Mouse (Mus musculus) neural tube, embryonic 13.5 days (tissue): ENCODE data around the gene Tef. TPM values are rescaled to one million over a fixed set of nuclear protein-coding genes. Genes with fewer than 3 reads are reported as not detected.

Experiments
- ATAC-seq: fragments of 200-750 bp; cut with Nextera tagmentation; 2 replicates; pipeline ENCODE4 v1.8.0; 2017; ENCODE audit warnings: low read depth, mild to moderate bottlenecking, moderate TSS enrichment, moderate library complexity
- H3K27ac ChIP-seq: fragments of 300-500 bp; sonication (generic); replicated peaks from 2 replicates; pipeline ENCODE4 v1.5.1; 2015; ENCODE audit warnings: moderate library complexity, mild to moderate bottlenecking, inconsistent platforms
- H3K27me3 ChIP-seq: fragments of 300-500 bp; sonication (generic); 2 replicates; pipeline ENCODE4 v1.6.1; 2015; ENCODE audit warnings: mild to moderate bottlenecking, inconsistent platforms
- H3K36me3 ChIP-seq: fragments of 300-500 bp; sonication (generic); 2 replicates; pipeline ENCODE4 v1.6.1; 2015; ENCODE audit warnings: mild to moderate bottlenecking, inconsistent platforms
- H3K4me1 ChIP-seq: fragments of 300-500 bp; sonication (generic); replicated peaks from 2 replicates; pipeline ENCODE4 v1.6.1; 2015; ENCODE audit warnings: inconsistent platforms
- H3K4me2 ChIP-seq: fragments of 300-500 bp; sonication (generic); 2 replicates; pipeline ENCODE4 v1.6.1; 2015; ENCODE audit warnings: inconsistent platforms, mild to moderate bottlenecking, moderate library complexity
- H3K4me3 ChIP-seq: fragments of 300-500 bp; sonication (generic); 2 replicates; pipeline ENCODE4 v1.5.1; 2015; ENCODE audit warnings: mild to moderate bottlenecking, inconsistent platforms
- H3K9ac ChIP-seq: fragments of 300-500 bp; sonication (generic); 2 replicates; pipeline ENCODE4 v1.6.1; 2015; ENCODE audit warnings: moderate library complexity, mild to moderate bottlenecking, inconsistent platforms
- H3K9me3 ChIP-seq: fragments of 300-500 bp; sonication (generic); 2 replicates; pipeline ENCODE4 v1.6.1; 2016; ENCODE audit warnings: inconsistent platforms
- WGBS: fragments of 180-500 bp; shearing (Covaris S2); methylation state at CpG from one replicate; pipeline ENCODE4 v1.1.7; 2015; 5-methylcytosine and 5-hydroxymethylcytosine counted together
- polyA plus RNA-seq: library from polyadenylated mRNA; unstranded; fragments of >200 nt; fragmentation: Nextera tagmentation; extraction: Ambion mirVana; gene quantifications from 2 replicates; pipeline ENCODE4 v1.2.1, GENCODE M21; 2015

The Tef gene
- polyA plus RNA-seq, 1 experiment from 2014 or later = 20.6 TPM

DNA sequence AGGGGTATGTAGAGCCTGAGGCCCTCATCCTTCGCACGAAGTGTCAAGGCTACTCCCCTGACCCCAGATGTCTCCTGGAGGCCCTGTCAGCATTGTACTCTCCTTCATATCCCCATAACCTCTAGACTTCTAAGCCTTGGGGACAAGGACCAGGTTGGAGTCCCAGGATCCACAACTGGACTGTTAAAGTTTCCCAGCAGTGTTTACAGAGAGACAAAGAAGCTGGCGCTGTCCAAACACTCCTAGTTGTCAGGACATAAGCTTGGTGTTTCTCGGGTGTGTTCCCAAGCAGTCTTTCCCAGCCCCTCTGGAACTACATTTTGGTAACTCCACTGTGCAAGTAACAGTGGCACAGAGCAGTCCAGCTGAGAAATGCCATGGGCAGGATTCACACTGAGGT is 31.3 kb downstream of the Tef start:
- Histone ChIP-seq H3K4me3 (no peak overlapping the region), H3K27ac (no peak overlapping the region), H3K36me3 (peaks cover 2% of the 10 kb centered on the region; the same call in 1 of the 2 replicates), H3K9me3 (no peaks in the 10 kb centered on the region), H3K4me1 (peaks cover 28% of the 10 kb centered on the region), H3K4me2 (no peak overlapping the region), H3K9ac (no peak overlapping the region), H3K27me3 (peaks cover 18% of the 10 kb centered on the region)
- whole genome bisulfite sequencing = 82% methylated on average over 4 of the region's 4 CpGs
- no peak for ATAC-seq

GRCm38 (mm10) chr15:81834171-81834841 is 32.1 kb downstream of the Tef start:
- H3K27ac ChIP-seq = no peak overlapping the region
- H3K4me3 ChIP-seq = no peak overlapping the region
- WGBS = 62% methylated on average over 3 of the region's 3 CpGs
- H3K36me3 ChIP-seq = no peaks in the 10 kb centered on the region
- H3K9ac ChIP-seq = 0 out of 2 replicates have a peak overlapping the region, but pooled peaks have one; percentile 2
- peaks cover 18% of the 10 kb centered on the region for H3K27me3 ChIP-seq
- H3K4me1 ChIP-seq = peaks cover 28% of the 10 kb centered on the region
- no peak overlapping the region for H3K4me2 ChIP-seq
- ATAC-seq = no peak
- H3K9me3 ChIP-seq = no peaks in the 10 kb centered on the region

GRCm38 (mm10) chr15:81835007-81835880 is 33.0 kb downstream of the Tef start:
- Histone ChIP-seq H3K4me1 (peaks cover 33% of the 10 kb centered on the region), H3K27me3 (peaks cover 18% of the 10 kb centered on the region), H3K4me2 (peak overlapping the region; percentile 52; the same call in 1 of the 2 replicates), H3K9me3 (no peaks in the 10 kb centered on the region), H3K36me3 (no peaks in the 10 kb centered on the region), H3K4me3 (no peak overlapping the region), H3K9ac (no peak overlapping the region), H3K27ac (no peak overlapping the region)
- no peak for ATAC-seq
- WGBS = 66% methylated on average over 10 of the region's 10 CpGs

GRCm38 (mm10) chr15:81836124-81836821 is 34.1 kb downstream of the Tef start:
- 0 out of 2 replicates have a peak, but pooled peaks have one; percentile 29 for ATAC-seq
- Histone ChIP-seq H3K9ac (peak overlapping the region; percentile 56), H3K36me3 (no peaks in the 10 kb centered on the region), H3K4me2 (peak overlapping the region; percentile 52), H3K9me3 (no peaks in the 10 kb centered on the region), H3K4me1 (peaks cover 30% of the 10 kb centered on the region), H3K27ac (no peak overlapping the region), H3K27me3 (peaks cover 18% of the 10 kb centered on the region), H3K4me3 (peak overlapping the region; percentile 27)
- WGBS = 3% methylated on average over 33 of the region's 33 CpGs

- Histone ChIP-seq H3K9me3 (no peaks in the 10 kb centered on the region), H3K27me3 (peaks cover 18% of the 10 kb centered on the region), H3K36me3 (no peaks in the 10 kb centered on the region), H3K27ac (no peak overlapping the region), H3K4me3 (no peak overlapping the region), H3K4me2 (peak overlapping the region; percentile 52; the same call in 1 of the 2 replicates), H3K4me1 (peaks cover 25% of the 10 kb centered on the region), H3K9ac (peak overlapping the region; percentile 56; the same call in 1 of the 2 replicates)
- WGBS = 58% methylated on average over 7 of the region's 7 CpGs
- no peak for ATAC-seq
Observed at GRCm38 (mm10) chr15:81836966-81837920, 35.0 kb downstream of the Tef start.

GRCm38 (mm10) chr15:81838554-81839235 is 36.5 kb downstream of the Tef start:
- Histone ChIP-seq H3K9ac (no peak overlapping the region), H3K4me2 (no peak overlapping the region), H3K27me3 (peaks cover 14% of the 10 kb centered on the region), H3K36me3 (no peaks in the 10 kb centered on the region), H3K9me3 (no peaks in the 10 kb centered on the region), H3K4me1 (peaks cover 25% of the 10 kb centered on the region), H3K27ac (no peak overlapping the region), H3K4me3 (no peak overlapping the region)
- ATAC-seq = no peak
- WGBS = 69% methylated on average over 14 of the region's 14 CpGs

DNA sequence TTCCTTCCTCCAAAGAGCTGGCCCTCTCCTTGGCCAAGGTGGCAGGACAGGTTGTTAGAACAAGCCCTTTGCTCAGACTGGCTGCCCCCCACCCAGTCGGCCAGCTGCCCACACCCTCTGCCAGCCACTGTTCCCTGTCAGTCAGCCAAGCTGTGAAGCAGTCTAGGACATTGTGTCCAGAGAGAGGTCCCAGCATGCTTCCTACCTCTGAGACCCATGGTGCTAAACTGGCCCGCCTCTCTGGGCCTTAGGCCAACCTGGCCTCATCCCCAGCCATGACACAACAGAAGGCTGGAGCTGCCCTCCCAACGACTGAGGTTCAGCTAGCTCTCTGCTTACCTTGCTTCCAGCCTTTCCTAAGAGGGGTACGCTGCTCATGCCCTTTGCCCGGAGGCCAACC is 37.4 kb downstream of the Tef start:
- H3K9me3 ChIP-seq = no peaks in the 10 kb centered on the region
- 58% methylated on average over 5 of the region's 5 CpGs for WGBS

GRCm38 (mm10) chr15:81840306-81840705 is 38.1 kb downstream of the Tef start:
- Histone ChIP-seq H3K9ac (no peak overlapping the region), H3K4me2 (no peak overlapping the region), H3K27me3 (peaks cover 9% of the 10 kb centered on the region), H3K9me3 (no peaks in the 10 kb centered on the region), H3K4me1 (peaks cover 20% of the 10 kb centered on the region), H3K36me3 (no peaks in the 10 kb centered on the region), H3K27ac (no peak overlapping the region), H3K4me3 (no peak overlapping the region)
- WGBS = 91% methylated on average over 7 of the region's 7 CpGs
- no peak for ATAC-seq

More for the DNA sequence above, 37.4 kb downstream of the Tef start:
- Histone ChIP-seq H3K36me3 (no peaks in the 10 kb centered on the region), H3K4me2 (no peak overlapping the region), H3K9ac (no peak overlapping the region), H3K4me3 (no peak overlapping the region), H3K4me1 (peaks cover 20% of the 10 kb centered on the region), H3K27ac (no peak overlapping the region), H3K27me3 (peaks cover 14% of the 10 kb centered on the region)
- ATAC-seq = peak; percentile 60; the same call in 1 of the 2 replicates

DNA sequence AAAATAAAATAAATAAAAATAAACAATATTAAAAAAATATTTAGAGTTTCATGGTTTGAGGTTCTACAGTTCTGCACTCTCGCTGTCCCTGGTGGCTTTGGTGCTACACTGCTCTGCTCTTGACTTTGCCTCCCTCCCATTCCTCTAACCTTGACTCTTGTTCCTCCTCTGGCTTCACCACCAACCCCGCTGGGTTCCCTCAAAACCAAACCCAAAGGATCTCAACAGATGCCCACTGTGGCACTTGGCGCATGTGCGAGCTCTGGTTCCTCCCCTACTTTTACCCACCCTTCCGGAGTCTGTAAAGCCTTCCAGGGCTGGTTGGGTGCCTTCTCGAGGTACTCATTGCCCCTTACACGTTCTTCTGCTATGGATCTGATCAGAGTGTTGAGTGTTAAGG is 40.1 kb downstream of the Tef start:
- H3K27me3 ChIP-seq = no peaks in the 10 kb centered on the region
- 89% methylated on average over 7 of the region's 7 CpGs for WGBS
- no peak overlapping the region for H3K9ac ChIP-seq
- no peak for ATAC-seq
- H3K4me3 ChIP-seq = no peak overlapping the region
- H3K4me1 ChIP-seq = peaks cover 5% of the 10 kb centered on the region
- peaks cover 8% of the 10 kb centered on the region; the same call in 1 of the 2 replicates for H3K36me3 ChIP-seq
- no peak overlapping the region for H3K4me2 ChIP-seq
- no peak overlapping the region for H3K27ac ChIP-seq
- H3K9me3 ChIP-seq = no peaks in the 10 kb centered on the region

DNA sequence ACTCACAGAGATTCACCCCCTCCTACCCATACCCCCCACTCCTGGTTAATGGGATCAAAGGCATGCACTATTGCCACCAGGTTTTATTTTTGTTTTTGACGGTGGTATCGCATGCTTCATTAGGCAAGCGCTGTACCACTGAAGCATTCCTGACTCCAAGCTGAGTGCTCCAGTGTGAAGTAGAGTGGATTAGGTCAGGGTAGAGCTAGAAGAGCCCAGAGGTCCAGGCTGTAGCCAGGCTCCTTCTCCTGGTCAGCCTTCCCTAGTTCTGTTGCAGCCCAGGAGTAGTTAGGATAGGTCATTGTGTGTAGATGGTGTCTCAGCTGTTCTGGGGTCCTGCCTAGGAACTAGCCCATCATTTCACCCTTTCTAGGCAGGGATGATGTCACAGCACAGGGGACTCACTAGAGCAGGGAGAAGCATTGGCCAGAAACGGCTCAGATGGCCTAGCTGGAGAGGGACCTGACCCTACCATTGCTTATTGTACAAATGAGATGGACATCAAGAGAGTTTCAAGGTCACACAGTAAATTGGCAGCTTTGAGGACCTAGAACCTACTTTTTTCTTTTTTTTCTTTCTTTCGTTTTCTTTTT is 42.9 kb downstream of the Tef start:
- WGBS = 74% methylated on average over 5 of the region's 5 CpGs
- H3K36me3 ChIP-seq = peaks cover 29% of the 10 kb centered on the region
- H3K4me1 ChIP-seq = no peaks in the 10 kb centered on the region; the same call in 1 of the 2 replicates
- no peak overlapping the region for H3K9ac ChIP-seq
- ATAC-seq = no peak
- H3K9me3 ChIP-seq = no peaks in the 10 kb centered on the region
- no peak overlapping the region for H3K4me3 ChIP-seq
- H3K4me2 ChIP-seq = no peak overlapping the region
- H3K27ac ChIP-seq = no peak overlapping the region
- H3K27me3 ChIP-seq = no peaks in the 10 kb centered on the region
